Mouse (Mus musculus) intestine, embryonic 15.5 days (tissue): ENCODE data around the gene Olfr1353. TPM values are rescaled to one million over a fixed set of nuclear protein-coding genes. Genes with fewer than 3 reads are reported as not detected.
"Not testable (repeated sequence)": the region's sequence is repeated elsewhere in the genome, so short reads cannot be mapped to it uniquely, and the experiment has no call there.

Source experiments
- ATAC-seq: fragments of 200-750 bp; cut with Nextera tagmentation; 2 replicates; pipeline ENCODE4 v1.8.0; 2017; ENCODE audit warnings: moderate TSS enrichment, moderate library complexity
- H3K27ac ChIP-seq: fragments of 300-500 bp; sonication (generic); 2 replicates; pipeline ENCODE4 v1.5.1; 2015; ENCODE audit warnings: mild to moderate bottlenecking, inconsistent platforms
- H3K27me3 ChIP-seq: fragments of 300-500 bp; sonication (generic); replicated peaks from 2 replicates; pipeline ENCODE4 v1.6.1; 2015; ENCODE audit warnings: inconsistent platforms
- H3K36me3 ChIP-seq: fragments of 300-500 bp; sonication (generic); 2 replicates; pipeline ENCODE4 v1.6.1; 2015; ENCODE audit warnings: inconsistent platforms
- H3K4me1 ChIP-seq: fragments of 300-500 bp; sonication (generic); replicated peaks from 2 replicates; pipeline ENCODE4 v1.6.1; 2015; ENCODE audit warnings: inconsistent platforms
- H3K4me2 ChIP-seq: fragments of 300-500 bp; sonication (generic); replicated peaks from 2 replicates; pipeline ENCODE4 v1.6.1; 2015; ENCODE audit warnings: mild to moderate bottlenecking, inconsistent platforms
- H3K4me3 ChIP-seq: fragments of 300-500 bp; sonication (generic); replicated peaks from 2 replicates; pipeline ENCODE4 v1.5.1; 2015; ENCODE audit warnings: inconsistent platforms
- H3K9ac ChIP-seq: fragments of 300-500 bp; sonication (generic); 2 replicates; pipeline ENCODE4 v1.6.1; 2015; ENCODE audit warnings: inconsistent platforms
- H3K9me3 ChIP-seq: fragments of 300-500 bp; sonication (generic); 2 replicates; pipeline ENCODE4 v1.6.1; 2016; ENCODE audit warnings: inconsistent platforms
- WGBS: fragments of 180-500 bp; shearing (Covaris S2); methylation state at CpG from one replicate; pipeline ENCODE4 v1.1.7; 2015; 5-methylcytosine and 5-hydroxymethylcytosine counted together
- polyA plus RNA-seq: library from polyadenylated mRNA; unstranded; fragments of >200 nt; fragmentation: Nextera tagmentation; extraction: Ambion mirVana; gene quantifications from 2 replicates; pipeline ENCODE4 v1.2.1, GENCODE M21; 2015

Olfr1353 gene
- polyA plus RNA-seq, result not detected in 2 replicates

GRCm38 (mm10) chr10:78963009-78963408 lies at the start of gene Olfr1353:
Gene Olfr1353, plus strand, starts transcription at chr10:78963309.
- H3K9me3 ChIP-seq, result not testable (repeated sequence)

GRCm38 (mm10) chr10:78950336-78950735 lies 12.8 kb upstream of the Olfr1353 start, which contains the start of gene Olfr8:
Gene Olfr8, plus strand, starts transcription at chr10:78950636.
- not testable (repeated sequence) for H3K27me3 ChIP-seq, H3K27ac ChIP-seq, H3K9ac ChIP-seq, ATAC-seq, H3K4me3 ChIP-seq, H3K36me3 ChIP-seq, H3K4me1 ChIP-seq, H3K4me2 ChIP-seq, H3K9me3 ChIP-seq
- 78% methylated on average over 1 of the region's 1 CpGs for WGBS

More at GRCm38 (mm10) chr10:78963009-78963408, at the start of gene Olfr1353:
- not testable (repeated sequence) for H3K4me1 ChIP-seq, H3K27ac ChIP-seq, ATAC-seq, H3K9ac ChIP-seq, H3K36me3 ChIP-seq, H3K4me2 ChIP-seq, H3K27me3 ChIP-seq, H3K4me3 ChIP-seq

GRCm38 (mm10) chr10:78980750-78981149 lies 17.6 kb downstream of the Olfr1353 start, which contains the start of gene Olfr1352:
Gene Olfr1352, plus strand, starts transcription at chr10:78981050.
- Histone ChIP-seq H3K4me2 (no peak within 1 kb of the TSS), H3K9ac (no peak within 1 kb of the TSS), H3K4me3 (no peak within 1 kb of the TSS), H3K4me1 (no peaks in the 10 kb centered on the region), H3K9me3 (no peaks in the 10 kb centered on the region), H3K27me3 (no peaks in the 10 kb centered on the region), H3K27ac (no peak within 1 kb of the TSS), H3K36me3 (no peaks in the 10 kb centered on the region)
- no peak for ATAC-seq

- no peaks in the 10 kb centered on the region for H3K9me3 ChIP-seq
- no peaks in the 10 kb centered on the region for H3K27me3 ChIP-seq
- no peak within 1 kb of the TSS for H3K4me2 ChIP-seq
- no peaks in the 10 kb centered on the region for H3K4me1 ChIP-seq
- H3K27ac ChIP-seq, result no peak within 1 kb of the TSS
- no peak within 1 kb of the TSS for H3K9ac ChIP-seq
- no peak for ATAC-seq
- 59% methylated on average over 1 of the region's 1 CpGs for WGBS
- H3K4me3 ChIP-seq, result no peak within 1 kb of the TSS
- no peaks in the 10 kb centered on the region for H3K36me3 ChIP-seq
These were observed 49.1 kb downstream of the Olfr1353 start, which contains the start of gene Olfr1351 for GRCm38 (mm10) chr10:79012172-79012571. Gene Olfr1351, plus strand, starts transcription at chr10:79012472.

Other genes with a start within 250 kb of the Olfr1353 start
- 0.11 and 0.14 TPM in 2 replicates for gene Casp14, start 245.0 kb upstream of the Olfr1353 start, polyA plus RNA-seq
- 0.14 TPM in 1 of 2 replicates, not detected in the other for gene Ccdc105, start 210.2 kb upstream of the Olfr1353 start, polyA plus RNA-seq
- gene Slc1a6, start 182.8 kb upstream of the Olfr1353 start, polyA plus RNA-seq, result 1.3 and 1.5 TPM in 2 replicates
- not detected in 2 replicates for gene Olfr1356, start 111.1 kb upstream of the Olfr1353 start, polyA plus RNA-seq
- gene Olfr1355, start 87.8 kb upstream of the Olfr1353 start, polyA plus RNA-seq, result not detected in 2 replicates
- not detected in 2 replicates for gene Olfr1354, start 50.1 kb upstream of the Olfr1353 start, polyA plus RNA-seq
- not detected in 2 replicates for gene Olfr8, start 12.7 kb upstream of the Olfr1353 start, polyA plus RNA-seq
- not detected in 2 replicates for gene Olfr1352, start 17.7 kb downstream of the Olfr1353 start, polyA plus RNA-seq
- not detected in 2 replicates for gene Olfr1351, start 49.2 kb downstream of the Olfr1353 start, polyA plus RNA-seq
- not detected in 2 replicates for gene Olfr57, start 65.4 kb downstream of the Olfr1353 start, polyA plus RNA-seq
- gene 2610008E11Rik, start 134.3 kb downstream of the Olfr1353 start, polyA plus RNA-seq, result 20.4 and 20.9 TPM in 2 replicates
- not detected in 2 replicates for gene Vmn2r80, start 185.5 kb downstream of the Olfr1353 start, polyA plus RNA-seq